Mouse (Mus musculus) intestine, embryonic 14.5 days (tissue): ENCODE measurements around the gene Cmklr1. TPM values are rescaled to one million over a fixed set of nuclear protein-coding genes. Genes with fewer than 3 reads are reported as not detected.

Experiments
- ATAC-seq: fragments of 200-750 bp; cut with Nextera tagmentation; replicated peaks from 2 replicates; pipeline ENCODE4 v1.8.0; 2017; ENCODE audit warnings: low read depth, moderate number of reproducible peaks, moderate TSS enrichment, moderate library complexity; ENCODE audit not compliant: low FRiP score, low TSS enrichment
- DNase-seq: peaks from one replicate; pipeline ENCODE4 v3.0.0-alpha.2; 2018; ENCODE audit warnings: low spot score
- H3K27ac ChIP-seq: fragments of 300-500 bp; sonication (generic); 2 replicates; pipeline ENCODE4 v1.5.1; 2014; ENCODE audit warnings: low read depth, mild to moderate bottlenecking, control low read depth
- H3K27me3 ChIP-seq: fragments of 300-500 bp; sonication (generic); replicated peaks from 2 replicates; pipeline ENCODE4 v1.6.1; 2014; ENCODE audit warnings: low read length, control low read depth; ENCODE audit not compliant: control insufficient read depth, insufficient read depth
- H3K36me3 ChIP-seq: fragments of 300-500 bp; sonication (generic); 2 replicates; pipeline ENCODE4 v1.6.1; 2014; ENCODE audit warnings: low read length, control low read depth; ENCODE audit not compliant: control insufficient read depth, insufficient read depth
- H3K4me1 ChIP-seq: fragments of 300-500 bp; sonication (generic); replicated peaks from 2 replicates; pipeline ENCODE4 v1.6.1; 2014; ENCODE audit warnings: low read length, control low read depth, mixed read lengths; ENCODE audit not compliant: control insufficient read depth, insufficient read depth
- H3K4me2 ChIP-seq: fragments of 300-500 bp; sonication (generic); 2 replicates; pipeline ENCODE4 v1.6.1; 2014; ENCODE audit warnings: low read length
- H3K4me3 ChIP-seq: fragments of 300-500 bp; sonication (generic); 2 replicates; pipeline ENCODE4 v1.5.1; 2014; ENCODE audit warnings: low read depth, low read length, control low read depth, mixed read lengths
- H3K9ac ChIP-seq: fragments of 300-500 bp; sonication (generic); 2 replicates; pipeline ENCODE4 v1.6.1; 2014; ENCODE audit warnings: mild to moderate bottlenecking, low read length
- H3K9me3 ChIP-seq: fragments of 300-500 bp; sonication (generic); 2 replicates; pipeline ENCODE4 v1.6.1; 2016; ENCODE audit warnings: low read length, control low read depth; ENCODE audit not compliant: control insufficient read depth
- WGBS: fragments of 180-500 bp; shearing (Covaris S2); extraction: QIAGEN DNeasy Blood & Tissue Kit; methylation state at CpG from one replicate; pipeline ENCODE4 v1.1.7; 2014; 5-methylcytosine and 5-hydroxymethylcytosine counted together
- polyA plus RNA-seq: library from polyadenylated mRNA; unstranded; fragments of >200 nt; fragmentation: Nextera tagmentation; extraction: Ambion mirVana; gene quantifications from 2 replicates; pipeline ENCODE4 v1.2.1, GENCODE M21; 2014

Cmklr1 gene
- polyA plus RNA-seq, 1 experiment from 2014 or later: 2.4 TPM

- DNase-seq: no peak
- Histone ChIP-seq H3K36me3 (no peaks in the 10 kb centered on the region), H3K27ac (no peak overlapping the region), H3K4me2 (no peak overlapping the region), H3K27me3 (no peaks in the 10 kb centered on the region), H3K9me3 (0 out of 2 replicates have a peak, but pooled peaks cover 2% of the 10 kb centered on the region), H3K4me1 (no peaks in the 10 kb centered on the region), H3K9ac (no peak overlapping the region), H3K4me3 (no peak overlapping the region)
- no peak for ATAC-seq
- WGBS: 76% methylated on average over 10 of the region's 10 CpGs
Observed at GRCm38 (mm10) chr5:113565101-113565854, 84.9 kb downstream of the Cmklr1 start.

GRCm38 (mm10) chr5:113564463-113564862 is 85.8 kb downstream of the Cmklr1 start:
- ATAC-seq: no peak
- Histone ChIP-seq H3K27me3 (no peaks in the 10 kb centered on the region), H3K4me1 (no peaks in the 10 kb centered on the region), H3K9ac (no peak overlapping the region), H3K4me2 (no peak overlapping the region), H3K9me3 (no peaks in the 10 kb centered on the region), H3K27ac (no peak overlapping the region), H3K36me3 (no peaks in the 10 kb centered on the region), H3K4me3 (no peak overlapping the region)
- DNase-seq: peak; percentile 73
- WGBS: 19% methylated on average over 4 of the region's 4 CpGs

Other genes starting within 250 kb of the Cmklr1 start
- gene Wscd2, start 160.1 kb downstream of the Cmklr1 start, polyA plus RNA-seq: 6.0 and 6.6 TPM in 2 replicates
- not detected in 2 replicates for gene 1700069L16Rik, start 74.3 kb upstream of the Cmklr1 start, polyA plus RNA-seq
- gene Ficd, start 85.4 kb upstream of the Cmklr1 start, polyA plus RNA-seq: 3.3 and 3.6 TPM in 2 replicates
- gene Sart3, start 122.1 kb upstream of the Cmklr1 start, polyA plus RNA-seq: 44.0 and 46.3 TPM in 2 replicates
- 108 and 110 TPM in 2 replicates for gene Iscu, start 122.3 kb upstream of the Cmklr1 start, polyA plus RNA-seq
- gene Tmem119, start 150.1 kb upstream of the Cmklr1 start, polyA plus RNA-seq: 41.9 and 46.1 TPM in 2 replicates
- gene Selplg, start 182.2 kb upstream of the Cmklr1 start, polyA plus RNA-seq: 4.0 and 4.7 TPM in 2 replicates